ENCODE assay signal across 8 mouse cellular contexts in the genomic region with DNA sequence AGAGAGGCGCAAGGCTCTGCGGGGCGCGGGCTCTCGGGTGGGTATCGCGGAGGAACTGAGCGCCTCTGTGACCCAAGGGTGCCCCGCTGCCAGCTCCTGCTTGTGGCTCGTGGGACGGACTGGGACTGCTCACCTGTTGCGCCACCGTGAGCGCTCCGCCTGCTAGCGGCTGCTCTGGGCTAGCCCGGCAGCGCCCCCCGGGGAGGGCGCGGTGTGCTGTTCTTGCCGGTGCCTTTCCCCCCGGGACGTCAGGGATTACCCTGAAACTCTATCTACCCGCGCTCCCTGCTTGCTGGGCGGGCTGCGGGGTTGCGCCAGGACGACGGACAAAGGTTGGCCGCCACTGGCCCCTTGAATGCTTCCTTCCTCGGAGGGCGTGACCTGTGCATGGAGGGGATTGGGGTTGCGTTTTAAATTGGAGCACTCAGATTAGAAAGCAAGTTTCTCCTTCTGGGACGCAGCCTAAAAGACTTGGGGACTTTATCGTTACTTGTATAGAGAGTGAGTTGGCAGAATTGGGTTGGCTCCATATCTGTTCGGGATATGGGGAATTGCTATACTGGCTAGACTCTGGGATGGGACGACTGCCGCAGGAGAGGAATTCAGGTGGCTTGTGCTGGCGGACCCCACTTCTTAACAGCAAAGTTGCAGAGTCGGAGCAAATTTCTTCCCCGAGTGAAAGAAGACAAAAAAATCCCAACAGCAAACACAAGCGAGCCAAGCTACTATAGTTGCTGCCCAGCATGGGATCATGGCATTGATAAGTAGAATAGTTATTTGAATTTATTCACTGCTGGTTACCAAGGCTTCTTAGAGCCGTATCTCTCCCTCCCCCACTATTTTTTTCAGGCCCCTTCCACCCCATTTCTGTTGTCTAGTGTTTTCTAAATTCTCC. TPM values are rescaled to one million over a fixed set of nuclear protein-coding genes. Genes with fewer than 3 reads are reported as not detected.
DNase-seq lines count a peak whose midpoint lies in the region; ATAC-seq and TF ChIP-seq lines count a peak whose summit lies in the region.

No protein-coding gene starts in this region.

- no peaks in the 10 kb centered on the region for H3K9me3 ChIP-seq in forebrain, embryonic 14.5 days (replicated peaks; ENCODE audit: control insufficient read depth, low read length)
- no peaks in the 10 kb centered on the region for H3K9me3 ChIP-seq in hindbrain, embryonic 12.5 days (replicated peaks)
- no peaks in the 10 kb centered on the region for H3K9me3 ChIP-seq in midbrain, postnatal 0 days (ENCODE audit: low read length)

- H3K36me3 ChIP-seq in forebrain, embryonic 14.5 days (ENCODE audit: control insufficient read depth, insufficient read depth, low read length): no peaks in the 10 kb centered on the region
- H3K36me3 ChIP-seq in hindbrain, embryonic 12.5 days: no peaks in the 10 kb centered on the region
- H3K36me3 ChIP-seq in liver, adult 2 months (ENCODE audit: control insufficient read depth, insufficient read depth, low read length): peaks cover 3% of the 10 kb centered on the region; the same call in 1 of the 2 replicates
- H3K36me3 ChIP-seq in midbrain, postnatal 0 days (ENCODE audit: insufficient read depth, low read length): no peaks in the 10 kb centered on the region

- DNase-seq in cerebellum, adult 11 months: no peak
- DNase-seq in T-cell, adult 2 months (ENCODE audit: low spot score): peak; percentile 34
- DNase-seq in forebrain, embryonic 14.5 days (ENCODE audit: low spot score): peak; percentile 66
- peak; percentile 73 for DNase-seq in liver, adult 2 months (ENCODE audit: extremely low read depth, low read depth, low spot score)
- peak; percentile 44 for DNase-seq in midbrain, postnatal 0 days (ENCODE audit: low spot score)
- DNase-seq in thymus, postnatal 4 days: peak; percentile 65

- peak overlapping the region; percentile 77 for H3K27ac ChIP-seq in forebrain, embryonic 14.5 days (ENCODE audit: low read depth, low read length)
- H3K27ac ChIP-seq in hindbrain, embryonic 12.5 days: peak overlapping the region; percentile 73
- peak overlapping the region; percentile 87 for H3K27ac ChIP-seq in liver, adult 2 months (replicated peaks; ENCODE audit: insufficient read depth, low read depth, low read length)
- H3K27ac ChIP-seq in midbrain, postnatal 0 days (ENCODE audit: low read depth, low read length): no peak overlapping the region

- ATAC-seq in cerebellum, adult (ENCODE audit: insufficient number of reproducible peaks, low FRiP score, low TSS enrichment): peak; percentile 27; the same call in 1 of the 2 replicates
- ATAC-seq in forebrain, embryonic 14.5 days: peak; percentile 43
- no peak for ATAC-seq in hindbrain, embryonic 12.5 days (ENCODE audit: low FRiP score)
- no peak; the same call in 1 of the 2 replicates for ATAC-seq in midbrain, postnatal 0 days (ENCODE audit: low FRiP score)

- under 1% methylated on average over 44 of the region's 45 CpGs for WGBS in forebrain, embryonic 14.5 days
- under 1% methylated on average over 45 of the region's 45 CpGs for WGBS in hindbrain, embryonic 12.5 days
- WGBS in liver, adult 2 months: under 1% methylated on average over 45 of the region's 45 CpGs
- under 1% methylated on average over 34 of the region's 45 CpGs for WGBS in midbrain, postnatal 0 days

- TF ChIP-seq CTCF in liver, adult 2 months (IDR thresholded peaks at IDR 0.05; ENCODE audit: low read depth, low read length): peak; percentile 34
- peak; percentile 29; the same call in 1 of the 2 replicates for TF ChIP-seq CTCF in midbrain, postnatal 0 days (IDR thresholded peaks at IDR 0.05)

- peaks cover 19% of the 10 kb centered on the region; the same call in 1 of the 2 replicates for H3K79me2 ChIP-seq in liver, adult 2 months (ENCODE audit: control insufficient read depth, insufficient read depth, low read length)

- TF ChIP-seq POLR2A in liver, adult 2 months (IDR thresholded peaks at IDR 0.05; ENCODE audit: extremely low read depth, insufficient read depth, low read length): no peak

- peak overlapping the region; percentile 89 for H3K4me2 ChIP-seq in forebrain, embryonic 14.5 days (ENCODE audit: low read length)
- peak overlapping the region; percentile 98 for H3K4me2 ChIP-seq in hindbrain, embryonic 12.5 days (replicated peaks)
- peak overlapping the region; percentile 99 for H3K4me2 ChIP-seq in midbrain, postnatal 0 days (ENCODE audit: low read depth, low read length, poor library complexity, severe bottlenecking)

- peak overlapping the region; percentile 81 for H3K4me3 ChIP-seq in forebrain, embryonic 14.5 days (ENCODE audit: low read depth, low read length)
- H3K4me3 ChIP-seq in hindbrain, embryonic 12.5 days: peak overlapping the region; percentile 66
- peak overlapping the region; percentile 88 for H3K4me3 ChIP-seq in liver, adult 2 months (ENCODE audit: insufficient read depth, low read depth, low read length)
- H3K4me3 ChIP-seq in midbrain, postnatal 0 days (ENCODE audit: low read depth, low read length): peak overlapping the region; percentile 60

- no peaks in the 10 kb centered on the region for H3K27me3 ChIP-seq in forebrain, embryonic 14.5 days (replicated peaks; ENCODE audit: control insufficient read depth, insufficient read depth, low read length)
- no peaks in the 10 kb centered on the region for H3K27me3 ChIP-seq in hindbrain, embryonic 12.5 days
- no peaks in the 10 kb centered on the region for H3K27me3 ChIP-seq in liver, adult 2 months (ENCODE audit: control insufficient read depth, insufficient read depth, low read length)
- no peaks in the 10 kb centered on the region for H3K27me3 ChIP-seq in midbrain, postnatal 0 days (ENCODE audit: insufficient read depth, low read length)

- H3K9ac ChIP-seq in forebrain, embryonic 14.5 days (ENCODE audit: low read length): peak overlapping the region; percentile 82
- H3K9ac ChIP-seq in hindbrain, embryonic 12.5 days: peak overlapping the region; percentile 76
- H3K9ac ChIP-seq in liver, adult 2 months (ENCODE audit: low read depth, low read length): peak overlapping the region; percentile 91
- H3K9ac ChIP-seq in midbrain, postnatal 0 days (replicated peaks; ENCODE audit: low read length, poor library complexity, severe bottlenecking): peak overlapping the region; percentile 53

- peaks cover 36% of the 10 kb centered on the region for H3K4me1 ChIP-seq in forebrain, embryonic 14.5 days (ENCODE audit: control insufficient read depth, insufficient read depth, low read length)
- peaks cover 53% of the 10 kb centered on the region for H3K4me1 ChIP-seq in hindbrain, embryonic 12.5 days
- H3K4me1 ChIP-seq in liver, adult 2 months (ENCODE audit: control insufficient read depth, insufficient read depth, low read length): peaks cover 26% of the 10 kb centered on the region
- H3K4me1 ChIP-seq in midbrain, postnatal 0 days (ENCODE audit: insufficient read depth, low read length): peaks cover 12% of the 10 kb centered on the region; the same call in 1 of the 2 replicates

RNA-seq across cellular contexts. Expression of a gene that starts 1.3 kb away (rescaled TPM):
- polyA plus RNA-seq in forebrain, embryonic 14.5 days (2014; fragmentation: Nextera tagmentation; extraction: Ambion mirVana): 36.6 and 45.8 TPM in 2 replicates
- polyA plus RNA-seq in hindbrain, embryonic 12.5 days (2016; fragmentation: Nextera tagmentation; extraction: Ambion mirVana): 53.7 and 63.2 TPM in 2 replicates
- total RNA-seq in liver, adult 2 months (2014; rRNA removed): 20.6 and 47.8 TPM in 2 replicates
- 9.7 and 11.9 TPM in 2 replicates for polyA plus RNA-seq in liver, adult 2 months (2012; rRNA removed)
- 28.0 and 33.0 TPM in 2 replicates for total RNA-seq in midbrain, postnatal 0 days (2014; rRNA removed)
- 9.0 and 12.4 TPM in 2 replicates for polyA plus RNA-seq in midbrain, postnatal 0 days (2015; fragmentation: Nextera tagmentation; extraction: Ambion mirVana)

Comparison
In these comparisons a context has a peak if more than half of its experiments do, and no peak if none do; other contexts are left out.
1. ATAC-seq: peak in cerebellum, adult (single experiment) and forebrain, embryonic 14.5 days (single experiment); none in hindbrain, embryonic 12.5 days (single experiment) and midbrain, postnatal 0 days (single experiment).
2. Peak in every context shown above with its lines, with median percentiles within 50 percentile points of each other: H3K4me2 ChIP-seq, H3K4me3 ChIP-seq and H3K9ac ChIP-seq.